Mouse (Mus musculus) heart, adult 2 months (tissue): ENCODE results near the gene Dlx5. TPM values are rescaled to one million over a fixed set of nuclear protein-coding genes. Genes with fewer than 3 reads are reported as not detected.

Source experiments
- DNase-seq, 2 experiments: peaks; one replicate each; pipeline ENCODE4 v3.0.0; 2021
- H3K27ac ChIP-seq: fragments of 200-600 bp; 2 replicates; pipeline ENCODE4 v1.8.1; 2022
- H3K27me3 ChIP-seq: fragments of 200-500 bp; 2 replicates; pipeline ENCODE4 v1.6.1; 2012; ENCODE audit warnings: mild to moderate bottlenecking, low read length, inconsistent platforms, mixed read lengths; ENCODE audit not compliant: control insufficient read depth, insufficient read depth
- H3K36me3 ChIP-seq: fragments of 200-500 bp; 2 replicates; pipeline ENCODE4 v1.6.1; 2012; ENCODE audit warnings: low read length, inconsistent platforms; ENCODE audit not compliant: control insufficient read depth, insufficient read depth
- H3K4me1 ChIP-seq: fragments of 200-500 bp; 2 replicates; pipeline ENCODE4 v1.6.1; 2011; ENCODE audit warnings: low read length; ENCODE audit not compliant: control insufficient read depth, insufficient read depth
- H3K4me3 ChIP-seq: fragments of 200-600 bp; 2 replicates; pipeline ENCODE4 v1.8.1; 2022
- H3K79me2 ChIP-seq: fragments of 200-500 bp; replicated peaks from 2 replicates; pipeline ENCODE4 v1.6.1; 2012; ENCODE audit warnings: mild to moderate bottlenecking, inconsistent platforms, low read length, moderate library complexity, mixed read lengths; ENCODE audit not compliant: control insufficient read depth, insufficient read depth
- H3K9ac ChIP-seq: fragments of 200-500 bp; 2 replicates; pipeline ENCODE4 v1.6.1; 2012; ENCODE audit warnings: low read depth, mild to moderate bottlenecking, control low read depth, inconsistent platforms, low read length, mixed read lengths
- CTCF ChIP-seq: fragments of 200-600 bp; IDR thresholded peaks from 2 replicates; pipeline ENCODE4 v1.8.1; 2022; ENCODE audit warnings: antibody characterized with exemption, mild to moderate bottlenecking, moderate library complexity
- EP300 ChIP-seq: fragments of 200-500 bp; IDR thresholded peaks from 2 replicates; pipeline ENCODE4 v1.6.1; 2011; ENCODE audit warnings: low read depth, low read length, control low read depth; ENCODE audit not compliant: insufficient read depth
- POLR2A ChIP-seq: fragments of 200-500 bp; IDR thresholded peaks from 2 replicates; pipeline ENCODE4 v1.6.1; 2011; ENCODE audit warnings: mild to moderate bottlenecking, low read depth, low read length, control low read depth; ENCODE audit not compliant: insufficient read depth
- WGBS: fragments of 180-500 bp; shearing (Covaris S2); methylation state at CpG from one replicate; pipeline ENCODE4 v1.1.7; 2018; 5-methylcytosine and 5-hydroxymethylcytosine counted together
- intact Hi-C: fragments of 180-260 bp; cut with DNase I; formaldehyde crosslinking; loops from one replicate; pipeline ENCODE4 v1.15.1; 2025
- polyA plus RNA-seq: library from polyadenylated mRNA; depleted of rRNA; stranded (reverse); fragments of >200 nt; gene quantifications from 2 replicates; pipeline ENCODE4 v1.2.3, GENCODE M21; 2012
- total RNA-seq, 2 experiments: library from RNA; stranded (reverse); gene quantifications; 2 replicates each; pipeline ENCODE4 v1.2.3; 2021

Gene Dlx5
- total and polyA plus RNA-seq, 3 experiments, result 0.14 to 0.34 TPM; not detected in 1

GRCm38 (mm10) chr6:6882266-6882797 lies 447 bp upstream of the Dlx5 start:
- Histone ChIP-seq H3K36me3 (no peaks in the 10 kb centered on the region), H3K27me3 (peaks cover 21% of the 10 kb centered on the region), H3K4me1 (no peaks in the 10 kb centered on the region), H3K9ac (no peak overlapping the region), H3K4me3 (no peak overlapping the region), H3K27ac (no peak overlapping the region), H3K79me2 (no peaks in the 10 kb centered on the region)
- TF ChIP-seq POLR2A, result no peak
- TF ChIP-seq EP300, result no peak
- no peak for TF ChIP-seq CTCF
- intact Hi-C loops, result loop anchor here (5.0 to 10.0 kb wide), 4 partner anchors 420 to 1028 kb away; no protein-coding TSS in a partner anchor
- DNase-seq, result no peak
- WGBS, result 32% methylated on average over 10 of the region's 11 CpGs

DNA sequence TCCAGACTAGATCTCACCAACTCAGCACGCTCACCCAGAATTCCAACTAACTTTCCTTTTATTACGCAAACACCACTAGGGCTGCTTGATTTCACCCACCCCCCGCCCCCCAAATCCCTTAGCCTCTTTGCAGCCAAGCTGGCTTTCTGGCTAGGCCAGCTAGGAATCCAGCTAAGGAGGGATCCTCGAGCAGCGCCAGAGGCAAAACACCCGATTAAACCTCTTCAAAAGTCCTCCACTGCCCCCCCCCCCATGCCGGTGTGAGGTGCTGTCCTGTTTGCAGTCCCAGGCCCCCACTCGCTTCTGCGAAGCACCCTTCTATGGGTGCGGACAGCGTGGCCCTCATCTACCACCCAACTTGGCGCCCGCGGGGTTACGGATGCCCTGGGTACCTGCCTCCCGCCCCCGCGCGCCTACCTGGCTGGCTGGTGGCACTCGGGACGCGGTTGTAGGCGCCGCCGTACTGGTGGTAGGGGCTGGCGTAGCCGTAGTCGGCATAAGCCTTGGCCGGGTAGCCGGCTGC lies 709 bp downstream of the Dlx5 start:
- H3K36me3 ChIP-seq, result no peaks in the 10 kb centered on the region
- H3K27me3 ChIP-seq, result peaks cover 25% of the 10 kb centered on the region
- intact Hi-C loops, result loop anchor here (5.0 to 10.0 kb wide), 4 partner anchors 419 to 1026 kb away; no protein-coding TSS in a partner anchor
- no peaks in the 10 kb centered on the region for H3K79me2 ChIP-seq
- peak overlapping the region; percentile 32 for H3K9ac ChIP-seq
- no peak overlapping the region for H3K27ac ChIP-seq
- H3K4me3 ChIP-seq, result peak overlapping the region; percentile 42
- DNase-seq, result no peak
- no peaks in the 10 kb centered on the region for H3K4me1 ChIP-seq
- TF ChIP-seq POLR2A (no peak), EP300 (no peak), CTCF (no peak)
- 2% methylated on average over 30 of the region's 30 CpGs for WGBS

DNA sequence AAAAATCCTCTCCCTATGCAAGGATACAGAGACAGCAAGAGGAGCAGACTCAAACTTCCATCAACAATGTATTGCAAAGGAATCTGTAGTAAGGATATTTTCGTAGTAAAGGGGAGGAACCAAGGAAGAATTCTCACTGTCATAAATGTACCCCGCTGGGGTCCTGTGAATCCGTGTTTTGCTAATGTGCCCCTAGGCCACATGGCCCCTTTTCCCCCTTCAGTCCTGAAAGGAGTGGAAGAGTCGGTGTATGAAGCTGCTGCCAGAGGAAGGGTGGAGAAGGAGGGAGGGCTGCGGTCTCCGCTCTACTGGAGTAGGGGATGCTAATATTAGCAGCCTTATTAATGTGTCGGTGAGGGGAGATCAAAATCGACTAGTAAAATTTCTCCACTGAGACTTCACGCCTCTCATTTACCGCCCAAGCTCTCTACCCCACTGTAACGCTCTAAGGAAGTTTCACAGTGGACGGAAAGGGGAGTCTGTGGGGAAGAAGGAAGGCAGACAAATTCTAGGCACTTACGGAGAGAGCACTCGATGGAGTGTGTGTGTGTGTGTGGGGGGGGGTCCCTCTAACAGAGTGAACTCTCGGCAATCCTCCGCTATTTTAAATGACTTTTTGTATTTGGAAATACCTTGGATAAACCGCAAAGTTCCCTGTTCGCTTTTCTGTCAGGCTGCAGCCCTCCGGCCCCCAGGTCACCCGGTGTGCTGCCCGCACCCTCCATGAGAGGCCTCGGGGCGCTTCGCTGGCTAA lies 1.3 kb downstream of the Dlx5 start:
- Histone ChIP-seq H3K79me2 (no peaks in the 10 kb centered on the region), H3K4me3 (no peak overlapping the region), H3K27ac (no peak overlapping the region), H3K4me1 (no peaks in the 10 kb centered on the region), H3K27me3 (peaks cover 27% of the 10 kb centered on the region), H3K9ac (no peak overlapping the region), H3K36me3 (no peaks in the 10 kb centered on the region)
- intact Hi-C loops, result loop anchor here (5.0 to 10.0 kb wide), 4 partner anchors 418 to 1026 kb away; no protein-coding TSS in a partner anchor
- 5% methylated on average over 24 of the region's 24 CpGs for WGBS
- TF ChIP-seq POLR2A, result no peak
- TF ChIP-seq EP300, result no peak
- DNase-seq, result no peak

DNA sequence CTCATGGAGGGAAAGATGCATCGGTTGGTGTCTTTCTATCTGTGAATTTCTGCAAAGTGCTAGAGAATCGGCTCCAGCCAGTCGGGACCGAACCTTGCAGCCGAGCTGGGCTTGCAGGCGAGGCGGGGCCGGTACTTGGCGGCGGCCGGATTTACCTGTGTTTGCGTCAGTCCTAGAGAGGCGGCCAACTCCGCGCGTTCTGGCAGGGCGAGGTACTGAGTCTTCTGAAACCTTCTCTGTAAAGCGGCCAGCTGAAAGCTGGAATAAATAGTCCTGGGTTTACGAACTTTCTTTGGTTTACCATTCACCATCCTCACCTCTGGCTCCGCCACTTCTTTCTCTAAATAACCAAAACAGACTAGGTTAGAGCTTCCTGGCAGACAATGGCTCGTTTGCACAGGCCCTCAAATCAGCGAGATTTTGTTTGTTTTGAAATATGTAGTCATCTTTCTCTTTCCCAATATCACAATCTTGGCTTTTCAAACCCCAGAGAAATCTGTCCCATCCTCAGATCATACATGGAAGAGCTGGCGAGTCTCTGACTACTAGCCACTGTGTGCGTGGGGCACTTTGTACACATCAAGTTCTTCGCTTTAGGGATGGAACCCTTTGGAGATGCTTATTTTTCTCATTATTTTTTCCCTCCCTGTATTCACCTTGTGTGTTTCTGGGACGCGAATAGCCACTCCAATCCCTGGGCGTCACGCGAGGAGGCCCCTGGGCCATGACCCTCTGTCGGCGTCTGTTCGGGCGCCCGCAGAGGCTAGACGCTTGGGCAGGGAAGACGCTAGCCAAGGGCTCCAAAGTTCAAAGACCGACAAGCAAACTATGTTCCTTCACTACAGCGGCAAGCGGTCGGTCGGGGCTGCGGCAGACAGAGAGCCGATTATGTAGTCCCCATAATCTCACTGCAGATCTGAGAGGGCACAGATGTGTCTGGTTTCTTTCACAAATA lies 2.2 kb downstream of the Dlx5 start:
- 11% methylated on average over 44 of the region's 44 CpGs for WGBS
- intact Hi-C loops, result loop anchor here (5.0 to 10.0 kb wide), 4 partner anchors 417 to 1025 kb away; no protein-coding TSS in a partner anchor

GRCm38 (mm10) chr6:6878841-6879291 lies 3.0 kb downstream of the Dlx5 start:
- no peak overlapping the region for H3K9ac ChIP-seq
- peaks cover 34% of the 10 kb centered on the region for H3K27me3 ChIP-seq
- no peaks in the 10 kb centered on the region for H3K79me2 ChIP-seq
- no peak overlapping the region for H3K4me3 ChIP-seq
- no peak for TF ChIP-seq CTCF
- TF ChIP-seq POLR2A, result no peak
- TF ChIP-seq EP300, result no peak
- no peaks in the 10 kb centered on the region for H3K4me1 ChIP-seq
- no peak overlapping the region for H3K27ac ChIP-seq
- H3K36me3 ChIP-seq, result no peaks in the 10 kb centered on the region
- intact Hi-C loops, result no loop called here
- no peak for DNase-seq
- 10% methylated on average over 14 of the region's 14 CpGs for WGBS

More for the DNA sequence above, 2.2 kb downstream of the Dlx5 start:
- Histone ChIP-seq H3K4me1 (no peaks in the 10 kb centered on the region), H3K27ac (no peak overlapping the region), H3K4me3 (no peak overlapping the region), H3K79me2 (no peaks in the 10 kb centered on the region), H3K27me3 (peaks cover 31% of the 10 kb centered on the region), H3K9ac (no peak overlapping the region), H3K36me3 (no peaks in the 10 kb centered on the region)
- DNase-seq, result no peak
- TF ChIP-seq CTCF, result no peak
- TF ChIP-seq EP300, result no peak
- TF ChIP-seq POLR2A, result no peak
